Mouse (Mus musculus): ENCODE results near the gene Hamp2. TPM values are rescaled to one million over a fixed set of nuclear protein-coding genes. Genes with fewer than 3 reads are reported as not detected.
"Not testable (repeated sequence)": the region's sequence is repeated elsewhere in the genome, so short reads cannot be mapped to it uniquely, and the experiment has no call there.

The Hamp2 gene
- polyA plus RNA-seq, 1 experiment: not detected

GRCm38 (mm10) chr7:30943909-30944635 is 19.6 kb upstream of the Hamp2 start, which contains the start of gene Hamp:
Gene Hamp, minus strand, starts transcription at chr7:30944032.
- Histone ChIP-seq H3K4me3 (replicated peaks; ENCODE audit: control insufficient read depth, low read depth, low read length) (no peak within 1 kb of the TSS), H3K27ac (ENCODE audit: control insufficient read depth, insufficient read depth, low read depth, low read length, poor library complexity) (no peak within 1 kb of the TSS)
- TF ChIP-seq POLR2A (IDR thresholded peaks at IDR 0.05; ENCODE audit: borderline replicate concordance, control insufficient read depth, low read depth, low read length) (no peak), CTCF (IDR thresholded peaks at IDR 0.05; ENCODE audit: control insufficient read depth, insufficient read depth, low read length) (no peak)

GRCm38 (mm10) chr7:30942365-30942764 is 17.9 kb upstream of the Hamp2 start:
- H3K27ac ChIP-seq (ENCODE audit: control insufficient read depth, insufficient read depth, low read depth, low read length, poor library complexity): 0 out of 2 replicates have a peak overlapping the region, but pooled peaks have one; percentile 33
- H3K4me3 ChIP-seq (replicated peaks; ENCODE audit: control insufficient read depth, low read depth, low read length); H3K4me1 ChIP-seq (ENCODE audit: control insufficient read depth, insufficient read depth, low read length): not testable (repeated sequence)
- WGBS: 16% methylated on average over 3 of the region's 3 CpGs

More at GRCm38 (mm10) chr7:30943909-30944635, 19.6 kb upstream of the Hamp2 start, which contains the start of gene Hamp:
- H3K4me1 ChIP-seq (ENCODE audit: control insufficient read depth, insufficient read depth, low read length): peaks cover 2% of the 10 kb centered on the region
- 69% methylated on average over 9 of the region's 9 CpGs for WGBS

- H3K4me3 ChIP-seq (replicated peaks; ENCODE audit: control insufficient read depth, low read depth, low read length); H3K27ac ChIP-seq (ENCODE audit: control insufficient read depth, insufficient read depth, low read depth, low read length, poor library complexity); H3K4me1 ChIP-seq (ENCODE audit: control insufficient read depth, insufficient read depth, low read length): not testable (repeated sequence)
- 89% methylated on average over 1 of the region's 1 CpGs for WGBS
Observed at GRCm38 (mm10) chr7:30940070-30940469, 15.6 kb upstream of the Hamp2 start.

GRCm38 (mm10) chr7:30935422-30936099 is 11.1 kb upstream of the Hamp2 start:
- peak overlapping the region; percentile 39 for H3K4me3 ChIP-seq (replicated peaks; ENCODE audit: control insufficient read depth, low read depth, low read length)
- 28% methylated on average over 6 of the region's 6 CpGs for WGBS
- H3K4me1 ChIP-seq (ENCODE audit: control insufficient read depth, insufficient read depth, low read length): not testable (repeated sequence)
- H3K27ac ChIP-seq (ENCODE audit: control insufficient read depth, insufficient read depth, low read depth, low read length, poor library complexity): peak overlapping the region; percentile 45; the same call in 1 of the 2 replicates

- TF ChIP-seq CTCF (IDR thresholded peaks at IDR 0.05; ENCODE audit: control insufficient read depth, insufficient read depth, low read length) (no peak), POLR2A (IDR thresholded peaks at IDR 0.05; ENCODE audit: borderline replicate concordance, control insufficient read depth, low read depth, low read length) (no peak)
- H3K4me1 ChIP-seq (ENCODE audit: control insufficient read depth, insufficient read depth, low read length): no peaks in the 10 kb centered on the region; the same call in 1 of the 2 replicates
- H3K27ac ChIP-seq (ENCODE audit: control insufficient read depth, insufficient read depth, low read depth, low read length, poor library complexity): no peak overlapping the region
- WGBS: 61% methylated on average over 3 of the region's 3 CpGs
- H3K4me3 ChIP-seq (replicated peaks; ENCODE audit: control insufficient read depth, low read depth, low read length): no peak overlapping the region
Observed at GRCm38 (mm10) chr7:30924071-30924470, 410 bp downstream of the Hamp2 start.

GRCm38 (mm10) chr7:30922490-30922889 is 2.0 kb downstream of the Hamp2 start:
- WGBS: 24% methylated on average over 3 of the region's 3 CpGs
- not testable (repeated sequence) for H3K27ac ChIP-seq (ENCODE audit: control insufficient read depth, insufficient read depth, low read depth, low read length, poor library complexity); H3K4me1 ChIP-seq (ENCODE audit: control insufficient read depth, insufficient read depth, low read length); H3K4me3 ChIP-seq (replicated peaks; ENCODE audit: control insufficient read depth, low read depth, low read length)

- no peak overlapping the region for H3K27ac ChIP-seq (ENCODE audit: control insufficient read depth, insufficient read depth, low read depth, low read length, poor library complexity)
- TF ChIP-seq POLR2A (IDR thresholded peaks at IDR 0.05; ENCODE audit: borderline replicate concordance, control insufficient read depth, low read depth, low read length): no peak
- no peak for TF ChIP-seq CTCF (IDR thresholded peaks at IDR 0.05; ENCODE audit: control insufficient read depth, insufficient read depth, low read length)
- peaks cover 4% of the 10 kb centered on the region; the same call in 1 of the 2 replicates for H3K4me1 ChIP-seq (ENCODE audit: control insufficient read depth, insufficient read depth, low read length)
- 63% methylated on average over 3 of the region's 3 CpGs for WGBS
- no peak overlapping the region for H3K4me3 ChIP-seq (replicated peaks; ENCODE audit: control insufficient read depth, low read depth, low read length)
Observed at GRCm38 (mm10) chr7:30920217-30920616, 4.3 kb downstream of the Hamp2 start.

GRCm38 (mm10) chr7:30917219-30917618 is 7.3 kb downstream of the Hamp2 start:
- WGBS: 6% methylated on average over 4 of the region's 4 CpGs
- Histone ChIP-seq H3K27ac (ENCODE audit: control insufficient read depth, insufficient read depth, low read depth, low read length, poor library complexity) (peak overlapping the region; percentile 69), H3K4me1 (ENCODE audit: control insufficient read depth, insufficient read depth, low read length) (peaks cover 4% of the 10 kb centered on the region; the same call in 1 of the 2 replicates), H3K4me3 (replicated peaks; ENCODE audit: control insufficient read depth, low read depth, low read length) (no peak overlapping the region)
- no peak for TF ChIP-seq POLR2A (IDR thresholded peaks at IDR 0.05; ENCODE audit: borderline replicate concordance, control insufficient read depth, low read depth, low read length)
- TF ChIP-seq CTCF (IDR thresholded peaks at IDR 0.05; ENCODE audit: control insufficient read depth, insufficient read depth, low read length): no peak

- Histone ChIP-seq H3K4me1 (ENCODE audit: control insufficient read depth, insufficient read depth, low read length) (peaks cover 4% of the 10 kb centered on the region; the same call in 1 of the 2 replicates), H3K27ac (ENCODE audit: control insufficient read depth, insufficient read depth, low read depth, low read length, poor library complexity) (peak overlapping the region; percentile 69), H3K4me3 (replicated peaks; ENCODE audit: control insufficient read depth, low read depth, low read length) (no peak overlapping the region)
- WGBS: 59% methylated on average over 6 of the region's 6 CpGs
- no peak for TF ChIP-seq CTCF (IDR thresholded peaks at IDR 0.05; ENCODE audit: control insufficient read depth, insufficient read depth, low read length)
- TF ChIP-seq POLR2A (IDR thresholded peaks at IDR 0.05; ENCODE audit: borderline replicate concordance, control insufficient read depth, low read depth, low read length): no peak
Observed at GRCm38 (mm10) chr7:30916713-30917112, 7.8 kb downstream of the Hamp2 start.

Data from bone marrow, adult 2 months (tissue).